Mouse (Mus musculus): ENCODE measurements around the gene Dohh. TPM values are rescaled to one million over a fixed set of nuclear protein-coding genes. Genes with fewer than 3 reads are reported as not detected.

The Dohh gene
- total RNA-seq, 2 experiments from 2014 or later = 72.0 to 77.3 TPM

DNA sequence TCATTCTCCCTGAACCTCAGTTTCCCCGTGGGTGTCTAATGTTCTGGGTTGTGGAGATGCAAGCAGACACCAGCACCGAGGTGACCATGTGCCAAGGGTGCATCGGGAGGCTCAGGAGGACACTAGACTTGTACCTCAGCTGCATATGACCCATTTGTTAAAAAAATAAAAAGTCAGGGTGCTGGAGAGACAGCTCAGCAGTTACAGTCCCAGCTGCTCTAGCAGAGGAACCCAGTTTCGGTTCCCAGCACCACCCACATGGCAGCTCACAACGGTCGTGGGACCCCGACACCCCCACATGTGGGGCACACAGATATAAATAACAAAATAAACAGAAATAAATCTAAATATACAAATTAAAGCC, 44.3 kb downstream of the Dohh start:
- peak in 1 of 2 experiments; percentile 14 for DNase-seq (ENCODE audit: low spot score in 2 of 2)

DNA sequence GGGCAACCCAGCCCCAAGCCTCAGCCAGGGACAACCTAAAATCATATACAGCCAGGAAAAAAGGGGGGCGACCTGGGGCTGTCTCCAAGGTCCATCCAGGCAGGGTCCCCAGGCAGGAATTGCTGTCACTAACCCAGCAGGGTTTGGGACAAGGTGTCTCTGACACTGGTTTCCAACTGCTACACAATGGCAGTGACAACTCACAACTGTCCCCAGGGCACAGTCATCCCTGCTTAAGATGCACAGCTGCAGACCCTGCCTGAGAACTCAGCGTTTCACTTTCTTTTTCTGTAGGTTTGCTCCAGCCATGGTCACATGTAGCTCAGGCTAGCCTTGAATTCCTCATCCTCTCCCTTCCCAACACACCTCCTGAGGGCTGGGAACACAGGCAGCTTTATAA, 44.9 kb downstream of the Dohh start:
- peak; percentile 5 to 23 for DNase-seq (ENCODE audit: low spot score in 2 of 2)

DNA sequence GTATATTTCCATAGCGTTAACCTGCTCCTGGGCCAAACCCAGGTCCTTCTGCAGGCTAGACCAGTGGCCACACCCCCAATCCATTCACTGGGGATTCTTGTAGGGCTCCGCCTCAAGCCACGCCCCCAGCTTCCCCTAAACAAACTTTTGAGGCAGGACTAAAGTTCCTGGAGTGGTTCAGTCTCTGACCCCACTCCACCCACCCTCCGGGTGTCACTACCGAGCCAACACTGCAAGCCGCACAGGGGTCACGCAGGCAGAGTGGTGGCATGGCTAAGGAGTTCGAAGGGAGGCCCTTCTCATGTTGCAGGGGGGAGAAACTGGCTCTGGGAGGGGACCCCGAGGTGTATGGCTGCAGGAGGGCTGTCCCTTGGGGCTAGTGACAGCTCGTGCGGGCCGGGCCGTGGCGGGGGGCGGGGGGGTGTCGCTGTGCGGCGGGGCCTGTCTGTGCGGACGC, 45.4 kb downstream of the Dohh start:
- DNase-seq (ENCODE audit: low spot score in 2 of 2) = peak; percentile 54 to 70

DNA sequence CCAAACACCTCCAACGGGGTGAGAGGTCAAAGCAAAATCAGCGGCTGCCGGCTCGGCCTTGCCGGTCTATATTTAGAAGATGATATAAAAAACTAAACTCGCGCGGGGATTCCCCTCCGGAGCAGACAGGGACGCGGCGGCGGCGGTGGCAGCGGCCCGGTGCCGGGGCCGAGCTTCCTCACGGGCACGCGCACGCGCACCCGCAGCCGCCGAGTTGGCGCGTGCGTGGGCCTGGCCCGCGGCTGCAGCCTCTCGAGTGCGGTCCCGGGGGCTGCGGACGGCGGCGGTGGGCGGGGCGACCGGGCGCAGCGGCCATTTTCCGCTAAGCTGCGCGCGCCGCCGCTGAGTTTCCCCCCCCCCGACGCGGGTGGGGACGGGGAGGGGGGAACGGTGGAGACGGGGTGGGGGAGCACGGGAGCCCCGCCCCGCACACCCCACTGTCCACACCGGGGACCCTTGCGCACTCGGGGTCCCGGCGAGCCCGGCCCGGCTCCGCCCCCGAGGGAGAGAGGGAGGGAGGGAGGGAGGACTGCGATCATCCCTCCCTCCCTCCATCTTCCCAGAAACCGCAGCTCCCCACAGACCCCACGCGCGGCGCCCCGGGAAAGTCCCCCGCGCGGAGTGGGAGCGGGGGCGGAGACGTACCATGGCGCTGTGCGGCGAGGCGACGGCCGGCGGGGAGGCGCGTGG, 46.1 kb downstream of the Dohh start:
- DNase-seq (ENCODE audit: low spot score in 2 of 2) = peak; percentile 77 to 87

DNA sequence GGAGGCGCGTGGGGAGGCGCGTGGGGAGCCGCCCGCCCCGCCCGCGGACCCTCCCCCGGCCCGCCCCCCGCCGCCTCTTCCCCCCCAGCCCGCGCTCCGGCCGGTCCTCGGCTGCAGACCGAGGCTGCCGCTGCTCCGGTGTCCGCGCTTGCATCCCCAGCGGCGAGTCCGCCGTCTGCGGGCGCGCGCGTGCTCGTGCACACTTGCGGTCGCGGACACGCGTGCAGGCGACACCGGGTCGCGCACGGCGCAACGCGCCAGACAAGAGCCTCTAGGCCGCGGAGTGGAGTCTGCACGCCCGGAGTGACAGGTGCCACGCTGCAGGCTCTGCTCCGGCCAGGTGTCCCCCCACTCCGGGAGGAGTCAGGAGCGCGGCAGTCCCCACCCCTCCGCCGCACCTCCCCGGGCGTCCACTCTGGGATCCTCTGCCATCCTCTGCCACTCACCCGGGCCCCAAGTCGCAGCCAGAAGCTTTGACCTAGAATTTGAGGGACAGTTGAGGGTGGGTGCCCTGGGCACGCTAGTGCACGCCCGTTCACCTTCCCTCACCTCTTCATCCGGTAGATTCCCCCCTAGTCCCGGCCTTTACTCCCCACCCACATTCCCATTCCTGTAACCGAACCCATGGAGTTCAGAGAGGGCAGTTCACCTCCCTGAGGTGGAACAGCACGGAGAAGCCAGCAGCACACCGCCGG, 46.8 kb downstream of the Dohh start:
- peak; percentile 63 to 80 for DNase-seq (ENCODE audit: low spot score in 2 of 2)

DNA sequence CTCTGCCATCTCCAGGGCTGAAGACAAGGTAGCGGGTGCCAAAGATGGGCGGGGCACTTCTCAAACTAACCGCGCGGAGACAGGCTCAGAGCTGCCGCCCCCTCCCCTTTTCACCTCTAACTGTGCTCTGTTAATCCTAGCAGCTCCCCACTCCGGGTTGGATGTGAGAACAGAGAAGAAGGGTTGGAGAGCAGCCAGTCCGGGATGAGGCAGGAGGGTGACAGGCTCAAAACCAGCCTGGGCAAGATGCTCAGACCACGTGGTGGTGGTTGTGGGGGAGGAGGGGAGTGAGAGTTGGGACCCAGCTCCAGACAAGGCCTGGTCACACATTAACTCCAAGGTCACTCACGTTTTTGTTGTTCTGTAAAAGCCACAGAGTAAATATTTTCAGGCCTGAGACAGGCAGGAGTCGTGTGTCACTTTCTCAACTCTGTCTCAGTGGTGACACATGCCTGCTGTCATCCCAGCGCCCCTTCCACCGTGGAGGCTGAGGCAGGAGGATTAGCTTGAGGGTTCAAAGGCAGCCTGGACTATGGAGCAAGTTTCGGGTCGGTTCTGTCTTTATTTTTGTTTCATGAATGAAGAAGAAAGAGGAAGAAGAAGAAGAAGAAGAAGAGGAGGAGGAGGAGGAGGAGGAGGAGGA, 47.4 kb downstream of the Dohh start:
- peak; percentile 50 to 68 for DNase-seq (ENCODE audit: low spot score in 2 of 2)

DNA sequence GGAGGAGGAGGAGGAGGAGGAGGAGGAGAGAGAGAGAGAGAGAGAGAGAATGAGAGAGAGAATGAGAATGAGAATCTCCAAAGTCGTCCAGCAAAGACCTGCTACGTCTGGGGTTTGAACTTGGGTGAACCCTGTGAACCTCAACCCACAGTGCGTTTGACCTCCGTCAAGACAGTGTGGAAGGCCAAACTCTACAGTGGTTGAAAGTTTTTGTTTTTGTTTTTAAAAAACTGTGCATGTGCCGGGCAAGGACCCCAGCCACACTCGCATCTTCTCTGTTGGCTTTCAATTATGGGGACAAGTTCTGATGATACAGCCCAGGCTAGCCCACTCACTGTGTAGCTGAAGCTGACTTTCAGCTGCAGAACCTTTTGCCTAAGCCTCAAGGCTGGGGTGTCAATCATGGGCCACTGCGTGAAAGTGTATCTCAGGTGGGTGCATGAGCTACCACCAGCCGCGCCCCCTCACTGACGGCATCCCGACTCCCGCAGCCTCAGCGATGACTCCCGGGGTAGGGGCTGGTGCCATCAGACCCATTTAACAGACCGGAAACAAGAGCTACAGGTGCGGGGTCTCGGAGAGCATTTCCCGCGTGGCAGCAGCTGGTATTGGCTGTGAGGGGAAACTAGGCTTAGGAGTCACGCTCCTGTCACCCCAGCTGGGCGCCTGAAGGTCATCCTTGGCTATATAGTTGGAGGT, 48.1 kb downstream of the Dohh start:
- no peak for DNase-seq (ENCODE audit: low spot score in 2 of 2)

DNA sequence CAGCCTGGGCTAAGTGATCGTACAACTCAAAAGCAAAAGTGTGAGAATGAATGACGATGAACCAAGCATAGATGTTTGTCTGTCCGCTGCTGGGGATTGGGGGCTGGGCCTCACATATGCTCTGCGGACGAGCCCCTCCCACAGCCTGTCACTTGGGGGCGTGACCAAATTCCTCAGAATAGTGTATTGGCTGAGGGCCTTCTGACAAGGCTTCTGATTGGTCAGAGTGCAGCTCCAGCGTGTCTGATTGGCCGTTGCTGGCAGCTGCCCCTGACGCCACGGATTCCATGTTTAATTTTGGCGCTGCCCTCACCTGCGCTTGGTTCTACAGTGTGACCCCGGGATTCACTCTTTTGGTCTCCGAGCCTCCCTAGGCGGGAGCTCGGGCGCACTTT, 48.6 kb downstream of the Dohh start:
- DNase-seq (ENCODE audit: low spot score in 2 of 2) = peak; percentile 90 to 93

DNA sequence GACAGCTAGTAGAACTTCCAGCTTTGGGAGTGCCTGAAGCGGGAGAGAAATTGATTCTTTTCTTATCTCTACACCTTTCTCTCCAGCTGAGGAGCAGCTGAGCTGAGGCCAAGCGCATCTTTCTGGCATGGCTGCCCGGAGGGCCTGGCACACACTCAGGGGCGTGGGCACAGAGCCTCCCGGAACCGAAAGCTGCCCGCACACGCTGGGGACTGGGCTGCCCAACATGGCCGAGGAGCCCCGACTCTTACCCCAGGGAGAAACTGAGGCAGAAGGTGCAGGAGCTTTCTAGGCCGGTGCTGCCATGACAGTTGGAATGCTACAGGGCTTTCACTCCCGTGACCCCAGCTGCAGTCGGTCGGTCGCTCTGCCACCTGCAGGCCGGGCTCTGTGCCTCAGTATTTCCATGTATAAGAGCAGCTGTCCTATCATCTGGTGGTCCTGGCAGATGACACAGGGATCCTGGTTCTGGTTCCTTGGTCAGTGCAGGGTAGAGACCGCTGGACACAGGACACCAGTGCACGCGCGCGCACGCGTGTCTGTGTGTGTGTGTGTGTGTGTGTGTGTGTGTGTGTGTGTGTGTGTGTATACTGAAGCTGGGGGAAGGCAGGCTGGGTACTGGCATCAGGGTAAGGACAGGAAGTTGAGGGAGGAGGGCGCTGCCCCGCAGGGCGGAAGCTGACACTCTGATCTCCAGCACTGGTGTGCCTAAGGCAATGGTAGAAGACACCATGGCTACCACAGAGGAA, 49.5 kb downstream of the Dohh start:
- DNase-seq (ENCODE audit: low spot score in 2 of 2) = peak; percentile 33 to 53

DNA sequence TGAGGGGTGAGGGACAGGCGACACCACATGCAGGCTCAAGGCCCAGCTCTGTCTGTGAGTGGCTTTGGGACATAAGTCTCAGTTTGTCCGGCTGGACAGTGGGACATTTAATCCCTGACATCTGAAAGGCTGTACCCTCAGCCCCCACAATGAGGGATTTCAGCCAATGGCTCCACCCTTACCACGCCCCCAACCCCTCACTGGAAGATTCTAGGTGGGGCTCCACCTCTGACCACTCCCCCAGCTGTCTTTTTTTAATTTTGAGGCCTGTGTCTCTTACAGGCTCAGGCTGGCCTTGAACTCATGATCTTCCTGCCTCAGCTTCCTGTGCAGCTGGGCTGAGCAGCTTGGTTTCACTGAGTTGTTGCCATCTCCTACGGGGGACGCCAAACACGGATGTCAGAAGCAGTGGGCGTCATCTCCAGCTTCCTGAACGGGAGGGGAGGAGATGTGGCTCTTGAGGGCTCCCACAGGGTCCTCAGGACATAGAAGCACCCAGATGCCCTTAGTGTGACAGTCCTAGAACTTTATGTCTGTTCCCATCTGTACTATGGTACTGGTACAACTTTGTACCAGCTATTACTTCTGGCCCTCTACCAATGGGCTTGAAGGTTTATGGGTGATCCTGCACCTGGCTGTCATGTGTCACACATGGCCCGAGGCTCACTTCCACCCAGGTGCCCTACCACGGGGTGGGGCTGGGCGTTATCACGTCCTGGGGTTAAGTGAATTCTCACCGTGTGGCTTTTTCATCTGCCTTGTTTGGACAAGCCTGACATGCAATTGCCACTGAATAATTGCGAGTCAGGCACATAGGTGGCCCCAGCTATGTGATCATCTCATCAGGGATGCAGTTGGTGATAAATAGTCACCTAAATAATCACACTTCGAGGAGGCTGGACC, 50.4 kb downstream of the Dohh start:
- DNase-seq (ENCODE audit: low spot score in 2 of 2) = peak; percentile 32 to 36

DNA sequence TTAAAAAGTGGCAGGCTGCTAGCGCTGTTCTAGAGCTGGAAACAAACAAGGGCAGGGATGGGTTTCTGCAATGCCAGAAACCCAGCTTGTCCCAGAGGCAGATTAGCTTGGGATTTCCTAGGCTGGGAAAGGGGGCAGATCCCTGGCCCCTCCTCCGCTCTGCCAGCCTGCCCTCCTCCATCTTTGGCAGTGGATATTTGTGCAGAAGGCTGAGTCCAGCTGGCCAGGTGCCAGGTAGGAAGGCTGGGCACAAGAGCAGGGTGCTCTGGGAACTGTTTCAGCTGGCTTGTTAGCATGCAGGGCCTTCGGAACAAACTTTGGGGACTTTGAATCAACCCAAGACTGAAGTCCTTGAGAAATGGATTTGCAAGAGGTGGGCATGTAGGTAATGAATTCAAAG, 51.2 kb downstream of the Dohh start:
- DNase-seq (ENCODE audit: low spot score in 2 of 2) = peak; percentile 84 to 91

Small RNAs within 50 kb of the gene (microRNA-seq; reads per million reads assigned to microRNA genes)
- 0.22 to 1.4 reads per million in 2 experiments for gene Mir1191b
- gene Mir6913 = 0.59 to 2.0 reads per million in 2 experiments

Other genes with a start within 250 kb of the Dohh start
- gene Zbtb7a, start 249.2 kb upstream of the Dohh start, total RNA-seq (2021) = 10 to 100 TPM; 38.4 to 45.2 TPM
- gene Pias4, start 216.5 kb upstream of the Dohh start, total RNA-seq (2021) = 10 to 100 TPM; 26.7 to 29.7 TPM
- gene Eef2, start 207.8 kb upstream of the Dohh start, total RNA-seq (2021) = 1,000 to 10,000 TPM; 1,075 to 1,131 TPM
- gene Dapk3, start 201.4 kb upstream of the Dohh start, total RNA-seq (2021) = 10 to 100 TPM; 66.1 to 67.9 TPM
- gene 4930442H23Rik, start 200.6 kb upstream of the Dohh start, total RNA-seq (2021) = not detected
- gene Nmrk2, start 182.4 kb upstream of the Dohh start, total RNA-seq (2021) = under 1 TPM in 1 of 2 experiments, not detected in 1; 0.18 TPM
- gene Atcay, start 153.6 kb upstream of the Dohh start, total RNA-seq (2021) = 100 to 1,000 TPM; 170 to 177 TPM
- gene Zfr2, start 151.3 kb upstream of the Dohh start, total RNA-seq (2021) = 10 to 100 TPM; 58.0 to 66.8 TPM
- gene Matk, start 131.5 kb upstream of the Dohh start, total RNA-seq (2021) = 100 to 1,000 TPM; 222 to 266 TPM
- gene Mrpl54, start 117.5 kb upstream of the Dohh start, total RNA-seq (2021) = 10 to 100 TPM; 36.1 to 42.5 TPM
- gene Apba3, start 117.5 kb upstream of the Dohh start, total RNA-seq (2021) = 10 to 100 TPM; 31.3 to 37.4 TPM
- 1 to 10 TPM; 1.4 to 2.3 TPM for gene Tjp3, start 92.8 kb upstream of the Dohh start, total RNA-seq (2021)
- gene Pip5k1c, start 91.5 kb upstream of the Dohh start, total RNA-seq (2021) = 100 to 1,000 TPM; 305 to 311 TPM
- 10 to 100 TPM; 24.7 to 25.6 TPM for gene Cactin, start 63.3 kb upstream of the Dohh start, total RNA-seq (2021)
- 1 to 10 TPM; 1.9 to 2.9 TPM for gene Tbxa2r, start 55.7 kb upstream of the Dohh start, total RNA-seq (2021)
- 1 to 10 TPM in 1 of 2 experiments, under 1 TPM in 1; 0.94 to 1.2 TPM for gene Gipc3, start 41.2 kb upstream of the Dohh start, total RNA-seq (2021)
- gene Hmg20b, start 33.9 kb upstream of the Dohh start, total RNA-seq (2021) = 10 to 100 TPM; 25.1 to 30.9 TPM
- 10 to 100 TPM; 37.0 to 40.8 TPM for gene Mfsd12, start 26.9 kb upstream of the Dohh start, total RNA-seq (2021)
- gene 4930404N11Rik, start 18.6 kb upstream of the Dohh start, total RNA-seq (2021) = under 1 TPM; 0.57 to 0.74 TPM
- gene Fzr1, start 5.9 kb upstream of the Dohh start, total RNA-seq (2021) = 10 to 100 TPM; 81.2 to 85.2 TPM
- gene Gm48551, start within 50 bp of the Dohh start, total RNA-seq (2021) = 1 to 10 TPM; 2.3 to 4.5 TPM
- 1 to 10 TPM; 1.1 to 3.5 TPM for gene Gm48552, start 4.6 kb downstream of the Dohh start, total RNA-seq (2021)
- 1 to 10 TPM; 2.6 to 3.0 TPM for gene Smim24, start 8.6 kb downstream of the Dohh start, total RNA-seq (2021)
- gene Nfic, start 71.2 kb downstream of the Dohh start, total RNA-seq (2021) = 10 to 100 TPM; 51.2 to 55.8 TPM
- 100 to 1,000 TPM; 259 to 261 TPM for gene Celf5, start 98.3 kb downstream of the Dohh start, total RNA-seq (2021)
- 100 to 1,000 TPM in 1 of 2 experiments, 10 to 100 TPM in 1; 89.3 to 116 TPM for gene Ncln, start 112.0 kb downstream of the Dohh start, total RNA-seq (2021)
- gene S1pr4, start 115.7 kb downstream of the Dohh start, total RNA-seq (2021) = under 1 TPM in 1 of 2 experiments, not detected in 1; 0.30 TPM
- gene Gna15, start 139.8 kb downstream of the Dohh start, total RNA-seq (2021) = 1 to 10 TPM; 1.9 to 3.2 TPM
- gene Gna11, start 160.8 kb downstream of the Dohh start, total RNA-seq (2021) = 100 to 1,000 TPM; 124 to 125 TPM
- 100 to 1,000 TPM; 582 to 612 TPM for gene Aes, start 175.1 kb downstream of the Dohh start, total RNA-seq (2021)
- 10 to 100 TPM; 25.6 to 26.6 TPM for gene Tle2, start 190.1 kb downstream of the Dohh start, total RNA-seq (2021)
- 1 to 10 TPM; 1.7 to 2.4 TPM for gene Tle6, start 216.6 kb downstream of the Dohh start, total RNA-seq (2021)
- gene BC025920, start 221.8 kb downstream of the Dohh start, total RNA-seq (2021) = 1 to 10 TPM; 2.0 TPM
- gene Sirt6, start 243.4 kb downstream of the Dohh start, total RNA-seq (2021) = 10 to 100 TPM; 28.9 to 31.4 TPM
- 10 to 100 TPM; 28.5 to 40.6 TPM for gene Ankrd24, start 244.1 kb downstream of the Dohh start, total RNA-seq (2021)

Measured in layer of hippocampus, postnatal 10 days (tissue).